Mouse (Mus musculus) right cerebral cortex, adult 2 months (tissue): ENCODE results near the gene Rbak.
"Not testable (repeated sequence)": the region's sequence is repeated elsewhere in the genome, so short reads cannot be mapped to it uniquely, and the experiment has no call there.

ENCODE experiments used
- DNase-seq, 2 experiments: peaks; one replicate each; pipeline ENCODE4 v3.0.0; 2021 to 2022; ENCODE audit warnings: low spot score in 2 of 2

Rbak gene

DNA sequence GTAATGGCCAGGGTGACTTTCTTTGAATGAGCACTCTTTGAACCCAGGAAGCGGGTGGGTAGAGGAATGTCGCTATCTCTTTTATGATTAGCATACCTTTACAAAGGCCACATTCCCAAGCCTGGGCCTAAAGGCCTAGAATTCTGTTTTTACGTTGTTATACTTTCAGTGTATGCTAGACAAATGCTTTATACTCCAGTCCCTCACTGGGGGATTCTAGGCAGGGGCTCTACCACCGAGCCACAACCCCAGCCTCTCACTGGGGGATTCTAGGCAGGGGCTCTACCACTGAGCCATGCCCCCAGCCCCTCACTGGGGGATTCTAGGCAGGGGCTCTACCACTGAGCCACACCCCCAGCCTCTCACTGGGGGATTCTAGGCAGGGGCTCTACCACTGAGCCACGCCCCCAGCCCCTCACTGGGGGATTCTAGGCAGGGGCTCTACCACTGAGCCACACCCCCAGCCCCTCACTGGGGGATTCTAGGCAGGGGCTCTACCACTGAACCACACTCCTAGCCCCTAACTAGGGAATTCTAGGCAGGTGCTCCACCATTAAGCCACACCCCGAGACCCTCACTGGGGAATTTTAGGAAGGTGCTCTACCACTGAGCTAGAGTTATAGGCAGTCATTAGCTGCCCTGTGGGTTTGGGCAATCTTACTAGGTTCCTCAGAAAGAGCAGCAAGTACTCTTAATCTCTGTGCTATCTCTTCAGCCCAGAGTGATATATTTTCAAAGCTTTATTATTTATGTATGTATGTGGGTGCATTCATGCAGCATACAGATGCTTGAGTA is 46.2 kb downstream of the Rbak start:
- DNase-seq: not testable (repeated sequence)

DNA sequence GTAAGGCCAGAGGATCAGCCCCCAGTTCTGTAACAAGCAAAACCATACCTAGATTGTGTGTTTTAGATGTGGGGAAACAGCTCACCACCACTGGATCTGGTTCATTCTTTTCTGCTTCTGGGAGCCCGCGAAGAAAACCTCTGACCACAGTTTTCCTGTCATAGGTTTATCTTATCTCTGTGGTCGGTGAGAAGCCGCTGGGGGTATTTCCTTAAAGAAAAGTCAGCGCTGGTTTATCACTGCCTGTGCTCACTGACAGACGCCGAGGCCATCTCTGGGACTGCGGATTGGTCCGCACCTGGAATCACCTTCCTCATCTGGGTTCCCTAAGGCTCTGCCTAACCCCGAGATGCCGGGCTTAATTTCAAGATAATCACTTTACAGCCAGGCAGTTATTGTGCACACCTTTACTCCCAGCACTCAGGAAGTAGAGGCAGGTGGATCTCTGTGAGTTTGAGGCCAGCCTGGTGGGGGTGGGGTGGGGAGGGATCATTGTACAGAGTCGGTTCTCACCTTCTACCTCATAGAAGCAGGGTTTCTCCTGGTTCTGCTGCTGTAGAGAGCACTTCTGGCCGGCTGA is 47.5 kb downstream of the Rbak start:
- no peak for DNase-seq

DNA sequence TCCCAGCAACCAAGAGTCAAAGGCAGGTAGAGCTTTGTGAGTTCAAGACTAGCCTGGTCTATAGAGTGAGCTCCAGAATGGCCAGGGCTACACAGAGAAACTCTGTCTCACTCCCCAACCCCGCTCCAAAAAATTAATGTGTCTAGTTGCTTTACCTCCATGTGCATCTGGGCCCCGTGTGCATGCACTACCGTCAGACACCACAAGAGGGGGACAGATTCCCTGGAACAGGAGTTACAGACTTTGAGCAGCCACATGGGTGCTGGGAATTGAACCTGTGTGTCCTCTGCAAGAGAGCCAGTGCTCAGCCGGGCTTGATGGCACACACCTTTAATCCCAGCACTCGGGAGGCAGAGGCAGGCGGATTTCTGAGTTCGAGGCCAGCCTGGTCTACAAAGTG is 50.2 kb downstream of the Rbak start:
- no peak for DNase-seq

DNA sequence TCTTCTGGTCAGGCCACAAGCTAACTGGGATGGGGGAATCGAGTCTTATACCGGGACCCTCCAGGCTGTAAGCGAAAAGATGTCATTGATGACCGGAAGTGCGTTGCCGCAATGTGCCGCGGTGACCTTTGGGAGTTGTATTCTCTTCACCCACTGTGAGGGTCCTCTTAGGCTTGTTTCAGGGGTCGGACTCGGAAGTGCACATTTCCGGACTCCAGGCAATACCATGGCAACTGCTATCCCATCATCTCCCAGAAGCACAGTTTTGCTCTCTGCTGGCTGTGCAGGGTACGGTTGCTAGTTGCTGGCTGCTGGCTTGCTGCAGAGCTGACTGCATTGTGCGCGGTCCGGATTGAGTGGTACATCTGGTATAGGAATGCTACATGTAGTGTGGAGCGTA is 51.5 kb downstream of the Rbak start:
- no peak for DNase-seq

DNA sequence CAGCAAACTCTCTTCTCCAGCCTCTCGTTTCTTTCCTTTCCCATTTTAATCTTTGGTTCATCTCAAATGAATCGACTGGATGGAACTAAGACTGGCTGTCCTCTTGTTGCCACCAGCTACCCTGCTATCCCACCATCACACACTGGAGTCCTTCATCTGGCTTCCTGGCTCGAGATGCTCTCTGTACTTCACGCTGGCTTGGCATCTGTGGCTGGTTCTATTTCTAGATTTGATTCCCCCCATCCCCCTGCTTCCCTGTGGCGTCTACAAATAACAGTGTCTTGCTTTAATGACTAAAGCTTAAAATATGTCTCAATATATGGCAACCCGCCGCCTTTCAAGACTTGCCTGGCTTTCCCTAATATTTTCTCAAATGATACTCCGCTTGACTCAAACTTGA is 52.7 kb downstream of the Rbak start:
- peak; percentile 17 to 18 for DNase-seq

DNA sequence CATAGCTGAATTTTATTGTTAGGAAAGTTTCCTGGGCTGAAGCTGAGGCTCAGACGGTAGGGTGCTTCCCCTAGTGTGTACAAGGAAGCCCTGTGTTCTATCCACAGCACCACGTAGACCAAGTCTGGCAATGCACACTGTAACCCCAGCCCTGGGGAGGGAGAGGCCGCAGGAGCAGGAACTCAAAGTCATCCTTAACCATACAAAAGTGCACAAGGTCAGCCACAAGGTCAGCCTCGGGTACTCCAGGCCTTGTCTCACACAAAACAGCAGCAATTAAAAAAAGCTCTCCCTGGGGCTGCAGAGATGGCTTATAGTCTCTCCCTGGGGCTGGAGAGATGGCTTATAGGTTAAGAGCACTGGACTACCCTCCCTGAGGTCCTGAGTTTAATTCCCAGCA is 53.7 kb downstream of the Rbak start:
- DNase-seq: no peak

DNA sequence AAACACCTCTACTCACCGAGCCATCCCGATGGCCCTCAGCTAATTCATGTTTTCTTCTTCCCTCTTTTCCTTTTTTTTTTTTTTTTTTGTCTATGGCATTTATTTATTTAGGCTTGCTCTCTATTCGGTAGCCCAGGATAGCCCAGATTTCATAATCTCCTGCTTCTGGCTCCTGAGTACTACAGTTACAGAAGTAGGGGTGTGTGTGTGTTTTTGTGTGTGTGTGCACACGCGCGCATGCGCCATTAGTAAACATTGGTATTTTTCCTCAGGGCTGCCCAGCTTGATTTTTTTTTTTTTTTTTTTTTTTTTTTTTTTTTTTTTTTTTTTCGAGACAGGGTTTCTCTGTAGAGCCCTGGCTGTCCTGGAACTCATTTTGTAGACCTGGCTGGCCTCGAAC is 54.5 kb downstream of the Rbak start:
- no peak for DNase-seq

DNA sequence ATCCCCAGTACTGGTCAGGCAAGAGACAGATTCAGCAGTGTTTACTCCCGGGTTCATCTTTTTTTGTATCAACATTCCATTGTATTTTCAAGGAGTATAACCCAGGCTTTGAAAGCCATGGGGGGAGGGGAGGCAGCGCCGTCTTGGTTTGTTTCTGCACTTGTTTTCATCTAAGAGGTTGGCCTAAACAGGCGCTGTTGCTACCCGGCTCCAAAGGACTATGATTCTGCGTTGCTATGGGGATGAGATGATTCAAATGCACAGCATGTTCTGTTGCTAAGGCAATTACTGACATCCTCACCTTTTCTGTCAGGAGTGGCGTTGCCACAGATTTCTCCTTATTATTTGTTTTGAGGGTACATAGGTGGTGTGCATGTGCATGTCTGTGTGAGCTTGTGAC is 55.0 kb downstream of the Rbak start:
- DNase-seq: peak; percentile 56 to 62

DNA sequence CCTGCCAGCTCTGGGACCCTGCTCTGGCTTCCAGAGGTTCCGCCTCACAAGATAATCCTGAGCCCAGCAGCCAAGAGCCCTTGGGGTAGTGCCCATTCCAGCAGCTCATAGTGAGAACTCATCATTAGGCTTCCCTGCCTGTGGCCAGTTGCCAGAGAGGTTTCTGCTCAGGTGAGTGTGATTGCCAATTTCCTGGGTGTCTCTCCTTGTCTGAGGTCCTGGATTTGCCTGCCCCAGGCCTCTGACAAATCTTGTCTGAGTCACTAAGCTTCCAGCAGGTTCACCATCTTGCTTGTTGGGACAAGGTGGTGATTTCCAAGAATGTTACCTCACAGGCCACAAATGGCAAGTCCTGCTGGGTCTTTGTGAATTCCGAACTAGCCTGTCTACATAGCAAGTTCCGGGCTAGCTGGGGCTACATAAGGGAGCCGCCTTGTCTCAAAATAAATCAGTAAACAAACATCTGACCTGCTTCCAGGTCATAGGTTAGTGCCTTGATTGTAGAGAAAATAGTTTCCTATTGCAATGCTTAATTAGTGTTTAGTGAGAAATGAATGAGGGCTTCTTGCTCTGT is 55.7 kb downstream of the Rbak start:
- DNase-seq: no peak

DNA sequence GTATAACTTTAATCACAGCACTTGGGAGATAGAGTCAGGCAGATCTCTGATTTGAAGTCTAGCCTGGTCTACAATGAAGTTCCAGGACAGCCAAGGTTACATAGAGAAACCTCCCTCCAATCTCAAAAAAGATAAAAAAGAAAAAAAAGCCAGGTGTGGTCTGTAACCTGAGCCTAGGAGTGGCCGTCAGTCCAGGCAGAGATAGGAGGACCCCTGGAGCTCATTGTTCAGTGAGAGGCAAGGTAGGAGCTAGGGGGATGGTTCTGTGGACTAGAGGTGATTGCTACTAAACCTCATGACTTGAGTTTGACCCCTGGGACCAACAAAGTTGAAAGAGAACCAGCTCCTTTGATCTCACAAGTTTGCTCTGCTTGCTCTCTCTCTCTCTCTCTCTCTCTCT is 57.9 kb downstream of the Rbak start:
- DNase-seq: no peak
